Mouse (Mus musculus): ENCODE measurements around the gene Tmem167b. TPM values are rescaled to one million over a fixed set of nuclear protein-coding genes. Genes with fewer than 3 reads are reported as not detected.
"Not testable (repeated sequence)": the region's sequence is repeated elsewhere in the genome, so short reads cannot be mapped to it uniquely, and the experiment has no call there.

Gene Tmem167b
- polyA plus RNA-seq (2016; fragmentation: Nextera tagmentation; extraction: Ambion mirVana) = 36.9 and 37.9 TPM in 2 replicates

DNA sequence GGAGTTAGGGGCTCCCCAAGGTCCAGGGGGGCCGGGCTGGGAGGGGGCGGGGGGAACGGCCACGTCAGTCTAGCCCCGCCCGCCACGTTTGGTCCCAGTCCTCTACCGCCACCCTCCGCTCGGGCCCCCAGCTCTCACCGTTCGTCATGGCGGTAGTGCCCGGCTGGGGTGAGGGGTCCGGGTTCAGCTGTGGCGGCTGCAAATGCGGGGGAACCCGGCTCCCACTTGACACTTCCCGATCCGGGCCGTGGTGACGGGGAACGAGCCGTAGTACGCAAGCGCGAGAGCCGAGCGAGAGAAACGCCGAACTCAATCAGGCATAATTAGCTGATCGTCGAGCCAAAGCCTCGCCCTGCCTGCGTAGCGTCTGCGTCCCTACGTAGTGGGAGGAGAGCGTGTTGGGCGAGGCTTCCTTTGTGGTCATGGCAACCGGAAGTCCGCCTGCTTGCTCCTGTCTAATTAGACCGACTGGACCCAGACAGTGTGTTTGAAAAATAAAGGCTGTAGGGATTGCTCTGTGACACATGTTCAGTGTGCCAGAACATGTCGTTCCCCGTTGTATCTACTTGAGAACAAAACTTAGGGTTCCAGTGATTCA, at the start of gene Tmem167b:
TSS of gene Tmem167b (minus strand) at position 334 of the 598 bp plus-strand sequence.
- H3K4me1 ChIP-seq = peaks cover 25% of the 10 kb centered on the region
- no peaks in the 10 kb centered on the region for H3K9me3 ChIP-seq
- under 1% methylated on average over 45 of the region's 45 CpGs for WGBS
- DNase-seq (ENCODE audit: extremely low spot score, low spot score) = peak; percentile 97
- H3K27ac ChIP-seq = peak within 1 kb of the TSS; percentile 91
- peaks cover 31% of the 10 kb centered on the region for H3K36me3 ChIP-seq (replicated peaks)
- peak within 1 kb of the TSS; percentile 92 for H3K4me3 ChIP-seq
- no peaks in the 10 kb centered on the region for H3K27me3 ChIP-seq (ENCODE audit: poor library complexity, severe bottlenecking)

DNA sequence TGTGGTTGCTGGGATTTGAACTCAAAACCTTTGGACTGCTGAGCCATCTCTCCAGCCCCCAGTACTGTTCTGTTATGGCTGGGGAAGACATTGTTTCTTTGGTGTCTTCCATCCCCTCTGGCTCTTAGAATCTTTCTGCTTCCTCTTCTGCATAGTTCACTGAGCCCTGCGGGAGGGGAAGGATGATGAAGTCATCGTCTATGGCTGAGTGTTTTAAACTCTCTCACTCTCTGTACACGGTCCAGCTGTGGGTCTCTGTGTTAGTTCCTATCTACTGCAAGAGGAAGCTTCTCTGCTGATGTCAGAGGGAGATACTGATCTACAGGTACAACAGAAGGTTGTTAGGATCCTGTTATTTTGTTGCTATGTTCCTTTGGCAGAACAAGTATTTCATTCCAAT, 46.6 kb upstream of the Tmem167b start:
- WGBS = 78% methylated on average over 3 of the region's 3 CpGs
- Histone ChIP-seq H3K4me3 (no peak overlapping the region), H3K36me3 (replicated peaks) (peaks cover 14% of the 10 kb centered on the region), H3K9me3 (no peaks in the 10 kb centered on the region), H3K4me1 (no peaks in the 10 kb centered on the region), H3K27ac (no peak overlapping the region), H3K27me3 (ENCODE audit: poor library complexity, severe bottlenecking) (no peaks in the 10 kb centered on the region)
- DNase-seq (ENCODE audit: extremely low spot score, low spot score) = no peak

GRCm38 (mm10) chr3:108591530-108592522, 29.6 kb upstream of the Tmem167b start:
- H3K27me3 ChIP-seq (ENCODE audit: poor library complexity, severe bottlenecking) = no peaks in the 10 kb centered on the region
- WGBS = under 1% methylated on average over 61 of the region's 61 CpGs
- peak overlapping the region; percentile 88 for H3K27ac ChIP-seq
- H3K4me1 ChIP-seq = peaks cover 30% of the 10 kb centered on the region
- no peaks in the 10 kb centered on the region for H3K9me3 ChIP-seq
- DNase-seq (ENCODE audit: extremely low spot score, low spot score) = no peak
- H3K4me3 ChIP-seq = peak overlapping the region; percentile 99
- no peaks in the 10 kb centered on the region for H3K36me3 ChIP-seq (replicated peaks)

DNA sequence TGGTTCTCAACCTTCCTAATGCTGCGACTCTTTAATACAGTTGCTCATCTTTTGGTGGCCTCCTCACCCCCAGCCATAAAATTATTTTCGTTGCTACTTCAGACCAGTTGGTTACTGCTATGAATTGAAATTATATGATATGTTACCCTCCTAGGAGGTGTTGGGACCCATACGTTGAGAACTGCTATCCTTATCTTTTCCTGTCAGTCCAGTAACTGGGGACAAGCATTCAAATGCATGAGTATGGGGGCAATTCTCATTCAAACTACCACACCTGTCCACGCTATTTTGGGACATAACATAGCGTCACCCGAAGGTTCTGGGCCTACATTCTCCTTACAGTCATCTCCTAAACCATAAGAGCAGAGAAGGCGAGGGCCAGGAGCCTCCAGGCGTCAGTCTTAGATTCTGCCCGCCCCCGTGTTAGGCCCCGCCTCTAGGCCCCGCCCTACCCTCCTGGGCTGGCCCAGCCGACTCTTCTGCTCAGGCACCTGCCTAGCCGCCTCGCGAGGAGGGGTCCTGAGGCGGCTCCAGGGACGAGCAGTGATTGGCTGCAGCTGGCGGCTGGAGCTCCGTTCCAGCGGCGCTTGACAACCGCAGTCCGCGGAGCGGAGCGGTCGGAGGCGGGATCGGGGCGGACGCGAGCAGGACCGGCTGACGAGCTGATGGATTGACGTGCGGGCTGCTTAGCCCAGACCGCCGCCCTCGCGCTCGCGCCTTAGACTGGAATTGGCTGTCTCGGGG, 28.7 kb upstream of the Tmem167b start, which contains the start of gene Wdr47:
TSS of gene Wdr47 (plus strand) at position 494 of the 744 bp plus-strand sequence.
- Histone ChIP-seq H3K9me3 (no peaks in the 10 kb centered on the region), H3K27ac (peak within 1 kb of the TSS; percentile 88), H3K36me3 (replicated peaks) (no peaks in the 10 kb centered on the region), H3K4me3 (peak within 1 kb of the TSS; percentile 99), H3K4me1 (peaks cover 30% of the 10 kb centered on the region), H3K27me3 (ENCODE audit: poor library complexity, severe bottlenecking) (no peaks in the 10 kb centered on the region)
- peak; percentile 96 for DNase-seq (ENCODE audit: extremely low spot score, low spot score)
- 6% methylated on average over 44 of the region's 44 CpGs for WGBS

DNA sequence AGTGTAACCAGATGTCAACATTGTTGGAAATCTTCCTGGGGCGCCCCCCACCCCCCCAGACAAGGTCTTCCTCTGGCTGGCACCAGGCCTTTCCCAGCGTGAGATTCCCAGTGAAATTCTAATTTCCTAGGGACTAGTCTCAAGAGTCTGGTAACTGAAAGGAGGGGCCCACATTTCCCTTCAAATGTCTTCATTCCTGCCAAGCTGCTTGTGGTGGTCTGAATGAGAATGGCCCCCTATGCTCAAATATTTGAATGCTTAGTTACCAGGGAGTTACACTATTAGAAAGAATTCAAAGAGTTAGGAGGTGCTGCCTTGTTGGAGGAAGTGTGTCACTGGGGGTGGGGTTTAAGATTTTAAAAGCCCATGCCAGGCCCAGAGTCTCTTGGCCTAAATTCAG, 26.2 kb upstream of the Tmem167b start:
- peaks cover 30% of the 10 kb centered on the region for H3K4me1 ChIP-seq
- no peak overlapping the region for H3K4me3 ChIP-seq
- H3K27ac ChIP-seq = no peak overlapping the region
- H3K27me3 ChIP-seq (ENCODE audit: poor library complexity, severe bottlenecking) = no peaks in the 10 kb centered on the region
- WGBS = 67% methylated on average over 2 of the region's 2 CpGs
- H3K9me3 ChIP-seq = no peaks in the 10 kb centered on the region
- no peak for DNase-seq (ENCODE audit: extremely low spot score, low spot score)
- peaks cover 7% of the 10 kb centered on the region for H3K36me3 ChIP-seq (replicated peaks)

DNA sequence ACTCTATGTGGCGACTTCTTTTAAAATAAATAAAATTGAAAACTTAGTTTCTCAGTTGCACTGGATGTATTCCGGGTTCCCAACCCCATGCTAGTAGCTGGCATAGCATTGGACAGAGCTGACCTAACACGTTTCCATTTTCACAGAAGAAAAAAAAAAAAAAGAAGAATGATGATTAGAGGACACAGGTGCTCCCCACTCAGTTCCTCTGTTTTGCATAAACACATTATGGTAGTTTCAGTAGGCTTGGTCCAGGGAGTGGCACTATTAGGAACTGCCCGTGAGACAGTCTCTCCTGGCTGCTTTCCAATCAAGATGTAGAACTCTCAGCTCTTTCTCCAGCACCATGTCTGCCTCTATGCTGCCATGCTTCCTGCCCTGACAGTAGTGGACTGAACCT, 22.3 kb upstream of the Tmem167b start:
- DNase-seq (ENCODE audit: extremely low spot score, low spot score) = no peak
- Histone ChIP-seq H3K27ac (no peak overlapping the region), H3K9me3 (no peaks in the 10 kb centered on the region), H3K27me3 (ENCODE audit: poor library complexity, severe bottlenecking) (no peaks in the 10 kb centered on the region), H3K36me3 (replicated peaks) (peaks cover 24% of the 10 kb centered on the region), H3K4me3 (no peak overlapping the region), H3K4me1 (0 out of 2 replicates have a peak, but pooled peaks cover 5% of the 10 kb centered on the region)
- WGBS = 84% methylated on average over 4 of the region's 4 CpGs

DNA sequence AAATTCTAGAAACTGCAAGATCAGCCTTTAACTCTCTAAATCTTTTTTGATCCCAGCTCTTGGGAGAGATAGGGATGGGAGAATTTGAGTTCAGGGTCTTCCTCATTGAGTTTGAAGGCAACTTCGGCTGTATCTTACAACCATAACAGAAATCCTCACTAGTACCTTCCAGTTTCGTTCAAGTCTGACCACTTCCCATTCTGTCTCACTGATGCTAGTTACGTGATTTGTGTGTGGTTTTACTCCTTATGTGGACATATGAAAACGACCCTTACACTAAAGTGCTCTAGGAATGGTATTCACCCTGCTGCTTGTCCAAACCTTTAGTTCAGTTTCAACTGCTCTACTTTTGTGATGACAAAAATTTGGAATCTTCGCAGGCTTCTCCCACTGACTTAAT, 11.8 kb upstream of the Tmem167b start:
- H3K9me3 ChIP-seq = no peaks in the 10 kb centered on the region
- peaks cover 30% of the 10 kb centered on the region for H3K36me3 ChIP-seq (replicated peaks)
- WGBS = 90% methylated on average over 5 of the region's 5 CpGs
- H3K27me3 ChIP-seq (ENCODE audit: poor library complexity, severe bottlenecking) = no peaks in the 10 kb centered on the region
- peaks cover 26% of the 10 kb centered on the region for H3K4me1 ChIP-seq
- H3K27ac ChIP-seq = no peak overlapping the region
- DNase-seq (ENCODE audit: extremely low spot score, low spot score) = no peak
- peak overlapping the region; percentile 2; the same call in 1 of the 2 replicates for H3K4me3 ChIP-seq

DNA sequence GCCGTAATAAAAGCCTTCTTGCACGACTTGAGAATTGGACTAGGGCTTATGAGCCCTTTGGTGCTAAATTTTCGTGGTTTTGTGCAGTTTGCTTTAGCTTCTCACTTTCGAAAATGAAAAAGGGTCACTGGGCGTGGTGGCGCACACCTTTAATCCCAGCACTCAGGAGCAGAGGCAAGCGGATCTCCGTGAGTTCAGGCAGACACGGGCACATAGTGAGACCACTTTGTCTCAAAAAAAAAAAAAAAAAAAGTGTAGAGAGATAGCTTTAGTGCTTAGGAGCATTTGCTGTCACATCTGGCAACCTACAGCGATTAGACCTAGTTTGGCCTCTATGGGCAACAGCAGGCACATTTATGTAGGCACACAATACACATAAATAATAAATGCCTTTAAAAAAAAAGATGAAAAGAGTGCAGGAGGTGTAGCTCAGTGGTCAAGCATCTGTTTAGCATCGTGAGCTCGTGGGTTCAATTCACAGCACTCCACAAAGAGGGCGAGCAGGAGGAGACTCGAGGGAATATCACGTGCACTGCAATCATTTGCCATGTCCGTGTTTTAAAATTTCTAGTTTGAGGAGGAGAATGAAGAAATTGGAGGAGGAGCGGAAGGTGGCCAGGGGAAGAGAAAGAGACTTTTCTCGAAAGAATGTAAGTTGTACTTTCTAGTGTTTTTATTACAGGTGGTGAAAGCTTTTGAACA, 10.2 kb upstream of the Tmem167b start:
- WGBS = 61% methylated on average over 18 of the region's 18 CpGs
- H3K36me3 ChIP-seq (replicated peaks) = peaks cover 15% of the 10 kb centered on the region
- no peaks in the 10 kb centered on the region for H3K27me3 ChIP-seq (ENCODE audit: poor library complexity, severe bottlenecking)
- H3K4me3 ChIP-seq = peak overlapping the region; percentile 75
- peaks cover 42% of the 10 kb centered on the region for H3K4me1 ChIP-seq
- H3K27ac ChIP-seq = peak overlapping the region; percentile 88
- no peak for DNase-seq (ENCODE audit: extremely low spot score, low spot score)
- no peaks in the 10 kb centered on the region for H3K9me3 ChIP-seq

- Histone ChIP-seq H3K27ac (peak within 1 kb of the TSS; percentile 88), H3K4me3 (peak within 1 kb of the TSS; percentile 75), H3K9me3 (no peaks in the 10 kb centered on the region), H3K4me1 (peaks cover 45% of the 10 kb centered on the region), H3K36me3 (replicated peaks) (peaks cover 8% of the 10 kb centered on the region), H3K27me3 (ENCODE audit: poor library complexity, severe bottlenecking) (no peaks in the 10 kb centered on the region)
- peak; percentile 97 for DNase-seq (ENCODE audit: extremely low spot score, low spot score)
- WGBS = 3% methylated on average over 42 of the region's 42 CpGs
Observed at GRCm38 (mm10) chr3:108571443-108572294, 9.4 kb upstream of the Tmem167b start, which contains the start of gene Taf13. Gene Taf13, plus strand, starts transcription at chr3:108571698.

- Histone ChIP-seq H3K4me3 (no peak overlapping the region), H3K27ac (no peak overlapping the region), H3K27me3 (ENCODE audit: poor library complexity, severe bottlenecking) (no peaks in the 10 kb centered on the region), H3K36me3 (replicated peaks) (peaks cover 3% of the 10 kb centered on the region), H3K9me3 (no peaks in the 10 kb centered on the region), H3K4me1 (peaks cover 45% of the 10 kb centered on the region)
- DNase-seq (ENCODE audit: extremely low spot score, low spot score) = no peak
- 87% methylated on average over 14 of the region's 14 CpGs for WGBS
Observed at GRCm38 (mm10) chr3:108570813-108571212, 8.5 kb upstream of the Tmem167b start.

DNA sequence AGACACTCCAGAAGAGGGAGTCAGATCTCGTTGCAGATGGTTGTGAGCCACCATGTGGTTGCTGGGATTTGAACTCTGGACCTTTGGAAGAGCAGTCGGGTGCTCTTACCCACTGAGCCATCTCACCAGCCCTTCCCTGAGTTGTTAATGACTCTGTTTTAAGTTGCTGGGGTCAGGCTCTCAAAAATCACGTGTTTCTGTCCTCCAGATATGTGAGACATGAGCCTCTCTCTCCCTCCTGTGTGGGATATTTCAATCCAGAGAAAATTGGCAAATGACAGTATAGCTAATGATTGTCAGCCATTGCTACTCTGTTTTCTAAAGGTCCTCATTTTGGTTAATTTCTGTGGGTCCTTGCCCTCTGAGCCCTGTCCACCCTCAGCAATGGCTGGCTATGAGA, 7.4 kb upstream of the Tmem167b start:
- WGBS = 62% methylated on average over 3 of the region's 3 CpGs
- peaks cover 45% of the 10 kb centered on the region for H3K4me1 ChIP-seq
- DNase-seq (ENCODE audit: extremely low spot score, low spot score); H3K27me3 ChIP-seq (ENCODE audit: poor library complexity, severe bottlenecking); H3K9me3 ChIP-seq; H3K27ac ChIP-seq; H3K4me3 ChIP-seq; H3K36me3 ChIP-seq (replicated peaks): not testable (repeated sequence)
